Mouse (Mus musculus) hindlimb bud, embryonic 11.5 days (tissue): Measurements from ENCODE around the gene Olfr1402.

Source experiments
- DNase-seq: peaks from one replicate; pipeline ENCODE4 v3.0.0-alpha.2; 2012; ENCODE audit warnings: low read depth, low spot score; ENCODE audit errors: extremely low spot score

Olfr1402 gene

DNA sequence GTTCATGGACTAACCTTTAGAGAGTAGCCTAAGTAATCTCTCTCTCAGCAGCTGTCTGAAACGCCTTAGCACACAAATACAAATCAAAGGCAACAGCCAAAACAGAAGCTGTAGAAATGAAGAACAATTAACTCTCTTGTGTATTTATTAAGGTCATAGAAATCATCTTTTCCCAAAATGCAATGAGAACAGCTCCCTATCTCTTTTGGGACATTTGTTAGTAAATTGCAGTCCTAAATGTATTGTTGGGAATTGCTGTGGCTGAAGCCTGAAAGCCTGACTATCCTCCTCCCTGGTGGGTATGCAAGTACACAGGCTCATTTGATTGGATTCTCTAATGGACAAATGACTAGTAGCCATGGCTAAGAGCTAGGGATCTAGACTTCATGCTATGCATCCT, at the start of gene Olfr1402:
Gene Olfr1402 (minus strand): TSS at position 101 of the 400 bp plus-strand sequence.
- no peak for DNase-seq

DNA sequence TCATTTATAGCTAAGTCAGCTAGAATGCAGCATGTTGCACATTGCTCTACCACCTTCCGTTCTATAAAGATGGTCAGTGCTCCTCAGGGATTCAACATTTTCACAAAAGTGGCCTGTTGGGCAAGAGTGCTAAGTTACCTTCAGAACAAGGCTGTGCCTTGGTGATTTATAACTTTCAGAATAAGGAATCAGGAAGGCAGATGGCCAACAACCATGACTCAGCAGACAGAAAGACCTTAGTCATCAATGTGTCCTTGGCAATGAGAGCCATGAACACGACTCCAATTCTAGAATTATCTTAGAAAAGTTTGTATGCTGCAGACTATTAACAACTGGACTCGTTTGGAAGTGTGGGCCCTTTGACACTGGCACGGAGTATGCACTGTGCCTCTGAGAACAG, 33.5 kb upstream of the Olfr1402 start:
- DNase-seq: no peak

DNA sequence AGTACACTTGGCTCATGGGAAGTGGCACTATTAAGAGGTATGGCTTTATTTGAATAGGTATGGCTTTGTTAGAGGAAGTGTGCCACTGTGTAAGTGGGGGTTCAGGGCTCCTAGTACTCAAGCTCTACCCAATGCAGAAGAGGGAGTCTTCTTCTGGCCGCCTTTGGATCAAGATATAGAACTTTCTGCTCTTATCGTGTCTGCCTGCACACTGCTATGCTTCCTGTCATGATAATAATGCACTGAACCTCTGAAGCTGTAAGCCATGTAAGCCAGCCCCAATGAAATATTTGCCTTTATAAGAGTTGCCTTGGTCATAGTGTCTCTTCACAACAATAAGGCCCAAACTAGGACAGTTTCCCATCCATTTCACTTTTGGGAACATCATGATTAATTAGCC, 16.8 kb upstream of the Olfr1402 start:
- no peak for DNase-seq

DNA sequence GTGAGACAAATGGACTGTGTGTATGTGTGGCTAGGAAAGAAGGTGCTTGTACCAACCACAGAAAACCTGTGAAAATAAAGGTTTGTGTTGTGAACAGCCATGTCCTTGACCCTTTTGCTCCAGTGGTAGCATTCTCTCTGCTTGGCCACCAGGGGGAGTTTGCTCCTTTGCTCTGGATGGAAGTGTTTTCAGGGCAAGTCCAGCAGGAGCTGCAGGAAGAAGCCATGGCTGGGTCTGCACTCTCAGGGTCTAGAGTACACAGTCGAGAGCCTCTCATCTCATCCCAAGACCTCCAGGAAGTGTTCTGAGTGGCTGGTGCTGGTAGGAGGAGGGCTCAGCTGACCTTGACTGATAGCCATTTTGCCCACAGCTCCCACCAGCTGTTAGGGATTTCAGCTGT, 27.5 kb downstream of the Olfr1402 start:
- no peak for DNase-seq

DNA sequence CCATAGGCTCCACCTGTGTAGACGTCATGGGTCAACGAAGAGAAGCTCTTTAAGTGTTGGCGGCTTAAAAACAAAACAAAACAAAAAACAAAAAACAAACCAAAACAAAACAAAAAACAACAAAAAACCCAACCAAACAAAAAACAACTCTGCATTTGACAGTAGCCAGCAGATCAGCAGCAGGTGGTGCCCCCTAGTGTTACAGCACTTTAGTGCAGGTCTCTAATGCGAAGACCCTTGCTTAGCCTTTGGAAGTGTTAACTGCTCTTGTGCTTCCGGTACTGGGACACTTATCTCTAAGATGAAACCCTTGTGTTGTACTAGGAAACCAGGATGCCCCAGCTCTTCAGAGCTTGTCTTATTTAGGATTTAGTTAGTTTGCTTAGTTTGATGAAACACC, 28.7 kb downstream of the Olfr1402 start:
- no peak for DNase-seq

DNA sequence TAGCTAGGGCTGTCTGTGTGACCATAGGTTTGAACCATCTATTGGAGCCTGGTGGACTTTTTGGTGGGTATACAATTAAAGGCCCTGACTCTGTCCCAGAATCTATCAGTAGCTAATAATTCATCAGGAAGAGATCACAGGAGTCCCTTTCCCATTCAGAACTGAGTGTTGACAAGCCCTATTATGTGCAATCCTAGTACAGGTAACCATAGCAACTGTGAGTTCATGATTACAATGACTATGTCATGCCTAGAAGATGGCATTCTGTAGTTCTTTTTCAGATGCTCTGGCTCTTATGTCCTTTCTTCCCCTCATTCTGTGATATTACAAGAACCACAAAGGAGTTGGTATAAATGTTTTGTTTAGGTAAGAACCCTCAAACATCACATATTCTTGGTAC, 51.4 kb downstream of the Olfr1402 start:
- no peak for DNase-seq

DNA sequence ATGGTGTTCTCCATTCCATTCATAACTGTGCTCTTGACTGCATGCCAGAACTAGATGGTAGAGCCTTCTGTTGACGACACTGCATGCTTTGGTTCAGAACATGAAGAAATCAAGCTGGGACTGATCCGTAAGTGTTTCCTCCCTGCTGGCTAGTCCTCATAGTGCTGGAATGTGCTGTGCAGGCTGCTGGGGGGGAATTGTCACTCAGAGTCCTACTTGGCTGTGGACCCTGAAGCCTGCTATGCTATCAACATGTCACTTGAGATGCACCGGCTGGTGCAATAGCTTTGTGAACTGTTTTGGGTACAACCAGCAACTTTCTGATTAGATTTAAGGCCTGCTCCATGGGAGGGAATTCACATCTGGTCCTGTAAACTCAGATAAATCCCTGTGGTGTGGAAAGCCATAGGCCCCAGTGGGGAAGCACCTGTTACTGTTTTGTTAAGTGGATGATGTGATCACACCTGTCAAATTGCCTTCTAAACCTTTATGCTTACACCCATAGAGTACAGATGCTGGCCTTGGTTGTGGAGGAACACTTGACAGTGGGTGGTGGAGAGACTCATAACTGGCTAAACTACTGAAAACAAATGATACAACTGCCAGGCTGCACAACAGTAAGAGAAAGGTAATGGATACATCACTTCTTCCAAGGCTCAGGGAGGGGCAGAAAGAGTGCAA, 58.3 kb downstream of the Olfr1402 start:
- no peak for DNase-seq

DNA sequence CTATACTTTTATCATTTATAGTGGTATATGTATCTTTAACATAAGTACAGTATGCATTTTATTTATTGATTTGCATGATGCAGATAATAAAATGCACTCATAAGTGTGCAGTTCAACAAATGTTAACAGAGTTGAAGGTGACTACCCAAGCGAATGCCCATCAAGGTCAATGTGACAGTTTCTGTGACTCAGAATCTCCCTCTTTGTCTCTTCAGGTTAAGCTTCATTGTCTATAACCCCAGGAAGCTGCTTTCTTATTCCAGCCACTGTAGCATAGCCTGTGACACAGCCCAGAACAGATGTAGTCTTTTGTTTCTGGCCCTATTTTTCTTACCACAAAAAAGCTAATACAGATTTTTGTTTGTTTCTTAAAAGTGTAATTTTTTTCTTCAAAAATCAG, 63.4 kb downstream of the Olfr1402 start:
- DNase-seq: no peak
